Mouse (Mus musculus) spleen, adult 2 months (tissue): ENCODE results near the gene C1rl. TPM values are rescaled to one million over a fixed set of nuclear protein-coding genes. Genes with fewer than 3 reads are reported as not detected.
A peak's percentile ranks its signal among the peaks of the same experiment; 100 is the strongest.

Experiments
- DNase-seq, 2 experiments: peaks; one replicate each; pipeline versions ENCODE4 v3.0.0 to v3.0.0-alpha.2; 2012 to 2021; ENCODE audit warnings: low spot score in 2 of 2, low read depth in 1 of 2
- H3K27ac ChIP-seq: fragments of 200-500 bp; 2 replicates; pipeline ENCODE4 v1.5.1; 2012; ENCODE audit warnings: low read length, inconsistent platforms; ENCODE audit not compliant: insufficient read depth
- H3K27me3 ChIP-seq: fragments of 200-500 bp; 2 replicates; pipeline ENCODE4 v1.6.1; 2012; ENCODE audit warnings: mild to moderate bottlenecking, moderate library complexity, low read length, inconsistent platforms; ENCODE audit not compliant: control insufficient read depth, insufficient read depth
- H3K36me3 ChIP-seq: fragments of 200-500 bp; 2 replicates; pipeline ENCODE4 v1.6.1; 2012; ENCODE audit warnings: mild to moderate bottlenecking, low read length, inconsistent platforms; ENCODE audit not compliant: control insufficient read depth, insufficient read depth
- H3K4me1 ChIP-seq: fragments of 200-500 bp; 2 replicates; pipeline ENCODE4 v1.6.1; 2011; ENCODE audit warnings: inconsistent platforms; ENCODE audit not compliant: control insufficient read depth, insufficient read depth, insufficient read length
- H3K4me3 ChIP-seq: fragments of 200-500 bp; 2 replicates; pipeline ENCODE4 v1.5.1; 2011; ENCODE audit warnings: mild to moderate bottlenecking, inconsistent platforms; ENCODE audit not compliant: insufficient read depth, insufficient read length; ENCODE audit errors: extremely low read depth
- CTCF ChIP-seq: fragments of 200-500 bp; IDR thresholded peaks from 2 replicates; pipeline ENCODE4 v1.5.1; 2011; ENCODE audit warnings: mild to moderate bottlenecking, inconsistent platforms; ENCODE audit not compliant: insufficient read depth, insufficient read length, insufficient replicate concordance; ENCODE audit errors: extremely low read depth
- POLR2A ChIP-seq: fragments of 200-500 bp; IDR thresholded peaks from 2 replicates; pipeline ENCODE4 v1.6.1; 2011; ENCODE audit warnings: low read depth, low read length, inconsistent platforms
- WGBS: fragments of 180-500 bp; shearing (Covaris S2); methylation state at CpG from one replicate; pipeline ENCODE4 v1.1.7; 2018; 5-methylcytosine and 5-hydroxymethylcytosine counted together
- polyA plus RNA-seq: library from polyadenylated mRNA; depleted of rRNA; stranded (reverse); fragments of >200 nt; gene quantifications from 2 replicates; pipeline ENCODE4 v1.2.3, GENCODE M21; 2012

The C1rl gene
- polyA plus RNA-seq, 1 experiment: 1.3 TPM

DNA sequence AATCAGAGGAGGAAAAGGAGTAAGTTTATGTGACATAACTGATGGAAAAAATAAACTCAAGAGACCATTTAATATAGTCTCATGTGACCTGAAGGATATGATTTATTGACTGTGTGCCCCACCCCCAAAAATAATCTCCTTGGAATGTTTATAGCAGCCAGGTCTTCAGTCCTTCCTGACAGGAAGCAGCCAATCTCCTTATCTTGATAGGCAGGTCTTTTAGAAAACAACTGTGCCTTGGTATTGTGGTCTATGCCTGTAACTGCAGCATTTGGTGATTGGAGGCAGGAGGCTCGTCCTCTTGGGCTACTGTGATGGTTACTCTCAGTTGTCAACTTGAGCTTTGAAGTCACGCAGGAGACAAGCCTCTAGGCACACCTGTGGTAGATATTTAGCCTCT lies 5.4 kb upstream of the C1rl start:
- DNase-seq: no peak

DNA sequence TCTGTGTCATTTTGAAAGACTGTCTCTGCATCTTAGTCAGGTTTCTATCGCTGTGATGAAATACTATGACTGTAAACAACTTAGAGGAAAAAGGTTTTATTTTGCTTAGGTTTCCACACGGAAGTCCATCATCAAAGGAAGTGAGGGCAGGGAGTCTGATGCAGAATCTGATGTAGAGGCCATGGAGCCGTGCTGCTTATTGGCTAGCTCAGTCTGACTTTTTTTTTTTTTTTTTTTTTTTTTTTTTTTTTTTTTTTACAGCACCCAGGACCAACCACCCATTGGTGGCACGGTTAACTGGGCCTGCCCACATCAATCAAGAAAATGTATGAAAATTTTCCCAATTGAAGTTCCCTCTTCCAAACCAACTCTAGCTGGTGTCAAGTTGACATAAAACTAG lies 4.0 kb upstream of the C1rl start:
- no peak for TF ChIP-seq POLR2A
- no peak for TF ChIP-seq CTCF
- no peak overlapping the region for H3K4me3 ChIP-seq
- H3K4me1 ChIP-seq: no peaks in the 10 kb centered on the region; the same call in 1 of the 2 replicates
- no peak for DNase-seq
- no peaks in the 10 kb centered on the region for H3K36me3 ChIP-seq
- H3K27ac ChIP-seq: no peak overlapping the region
- H3K27me3 ChIP-seq: no peaks in the 10 kb centered on the region
- WGBS: 89% methylated on average over 4 of the region's 4 CpGs

More for the DNA sequence above, 5.4 kb upstream of the C1rl start:
- Histone ChIP-seq H3K36me3 (no peaks in the 10 kb centered on the region), H3K27ac (no peak overlapping the region), H3K4me1 (no peaks in the 10 kb centered on the region), H3K4me3 (no peak overlapping the region), H3K27me3 (no peaks in the 10 kb centered on the region)
- 36% methylated on average over 2 of the region's 2 CpGs for WGBS
- TF ChIP-seq POLR2A (no peak), CTCF (no peak)

DNA sequence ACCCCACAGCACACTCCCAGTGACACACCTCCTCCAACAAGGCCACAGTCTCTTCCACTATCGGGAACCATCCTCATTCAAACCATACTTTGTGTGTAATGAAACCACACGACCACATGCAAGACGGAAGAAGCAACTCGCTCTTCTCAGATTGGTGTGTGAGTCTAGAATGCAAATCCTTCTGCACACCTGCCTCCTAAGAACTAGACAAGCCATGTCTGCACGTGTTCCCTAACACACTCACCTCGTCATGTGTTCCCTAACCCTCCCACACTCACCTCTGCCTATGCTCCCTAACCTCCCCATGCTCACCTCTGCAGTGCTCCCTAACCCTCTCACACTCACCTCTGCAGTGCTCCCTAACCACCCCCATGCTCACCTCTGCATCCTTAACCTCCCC lies 1.5 kb upstream of the C1rl start:
- Histone ChIP-seq H3K27me3 (no peaks in the 10 kb centered on the region), H3K4me1 (no peaks in the 10 kb centered on the region; the same call in 1 of the 2 replicates), H3K27ac (no peak overlapping the region), H3K4me3 (no peak overlapping the region), H3K36me3 (no peaks in the 10 kb centered on the region)
- TF ChIP-seq POLR2A (no peak), CTCF (no peak)
- WGBS: 53% methylated on average over 6 of the region's 6 CpGs
- no peak for DNase-seq

DNA sequence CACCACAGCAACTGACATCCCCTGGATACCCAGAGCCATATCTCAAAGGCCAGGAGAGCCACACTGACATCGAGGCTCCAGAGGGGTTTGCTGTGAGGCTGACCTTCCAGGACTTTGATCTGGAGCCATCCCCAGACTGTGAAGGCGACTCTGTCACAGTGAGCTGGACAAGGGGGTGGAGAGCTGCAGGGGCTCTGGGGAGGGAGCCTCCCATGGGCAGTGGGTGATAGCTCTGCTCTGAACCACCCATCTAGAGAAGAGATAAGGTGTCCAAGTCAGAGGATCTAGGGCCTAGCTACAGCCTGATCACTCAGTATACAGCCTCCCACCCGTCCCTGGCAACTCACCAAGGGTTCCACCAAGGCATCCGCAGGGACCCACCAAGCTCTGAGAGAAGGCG lies 973 bp downstream of the C1rl start:
- DNase-seq: no peak
- H3K4me1 ChIP-seq: no peaks in the 10 kb centered on the region; the same call in 1 of the 2 replicates
- H3K36me3 ChIP-seq: no peaks in the 10 kb centered on the region
- TF ChIP-seq CTCF (no peak), POLR2A (no peak)
- peak overlapping the region; percentile 16; the same call in 1 of the 2 replicates for H3K27ac ChIP-seq
- H3K4me3 ChIP-seq: no peak overlapping the region
- 76% methylated on average over 5 of the region's 5 CpGs for WGBS
- no peaks in the 10 kb centered on the region for H3K27me3 ChIP-seq

DNA sequence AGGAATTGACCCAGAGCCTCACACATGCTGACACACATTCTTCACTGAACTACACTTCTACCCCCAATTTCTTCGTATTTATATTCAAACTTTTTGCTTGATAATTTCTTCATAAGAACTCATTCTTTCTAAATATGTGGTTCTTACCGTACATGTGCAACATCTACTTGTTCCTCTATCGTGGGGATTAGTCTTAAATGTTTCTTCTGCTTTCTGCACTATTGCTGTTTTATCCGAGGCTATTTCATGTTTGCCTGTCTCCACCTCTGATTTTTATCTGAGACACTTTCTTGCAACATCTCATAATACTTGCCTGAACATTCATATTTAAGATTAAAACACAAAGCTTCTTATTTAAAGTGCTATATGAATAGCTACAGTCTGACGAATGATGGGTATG lies 3.1 kb downstream of the C1rl start:
- no peak for DNase-seq
- Histone ChIP-seq H3K27ac (no peak overlapping the region), H3K36me3 (no peaks in the 10 kb centered on the region), H3K27me3 (no peaks in the 10 kb centered on the region), H3K4me3 (no peak overlapping the region), H3K4me1 (no peaks in the 10 kb centered on the region; the same call in 1 of the 2 replicates)
- TF ChIP-seq CTCF: no peak
- no peak for TF ChIP-seq POLR2A
- WGBS: 80% methylated on average over 5 of the region's 5 CpGs

DNA sequence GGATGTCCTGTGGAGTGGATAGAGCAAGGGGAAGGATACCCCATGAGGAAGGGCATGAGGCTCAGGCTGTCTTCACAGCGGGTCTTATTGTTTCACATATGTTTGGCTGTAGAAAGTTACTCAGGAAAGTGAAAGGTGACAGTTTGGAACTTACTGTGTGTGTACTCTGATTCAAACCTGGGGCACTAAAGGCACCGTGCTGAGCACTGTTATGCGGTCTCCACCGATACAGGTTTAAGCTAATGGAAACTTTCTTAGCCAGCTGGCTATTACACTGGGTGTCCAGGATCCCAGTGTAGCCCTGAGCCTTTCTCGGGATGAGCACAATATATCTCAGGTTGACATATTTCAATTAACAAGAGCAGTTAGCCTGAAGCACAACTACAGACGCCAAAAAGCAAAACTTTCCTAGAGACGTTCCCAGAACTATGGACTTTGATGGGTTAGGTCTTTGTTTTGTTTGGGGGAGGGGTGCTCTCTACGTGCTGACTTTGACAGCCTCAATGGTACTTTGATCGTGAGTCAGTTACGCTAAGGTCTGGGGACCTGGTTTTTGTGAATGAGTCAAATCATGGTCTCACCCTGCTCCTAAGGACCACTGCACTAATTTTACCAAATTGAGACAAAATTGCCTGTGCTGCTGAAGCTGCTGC lies 7.1 kb downstream of the C1rl start:
- no peak overlapping the region for H3K4me3 ChIP-seq
- no peak for DNase-seq
- 91% methylated on average over 10 of the region's 10 CpGs for WGBS
- no peaks in the 10 kb centered on the region for H3K27me3 ChIP-seq
- TF ChIP-seq CTCF (no peak), POLR2A (no peak)
- H3K27ac ChIP-seq: no peak overlapping the region
- no peaks in the 10 kb centered on the region for H3K36me3 ChIP-seq
- H3K4me1 ChIP-seq: no peaks in the 10 kb centered on the region

DNA sequence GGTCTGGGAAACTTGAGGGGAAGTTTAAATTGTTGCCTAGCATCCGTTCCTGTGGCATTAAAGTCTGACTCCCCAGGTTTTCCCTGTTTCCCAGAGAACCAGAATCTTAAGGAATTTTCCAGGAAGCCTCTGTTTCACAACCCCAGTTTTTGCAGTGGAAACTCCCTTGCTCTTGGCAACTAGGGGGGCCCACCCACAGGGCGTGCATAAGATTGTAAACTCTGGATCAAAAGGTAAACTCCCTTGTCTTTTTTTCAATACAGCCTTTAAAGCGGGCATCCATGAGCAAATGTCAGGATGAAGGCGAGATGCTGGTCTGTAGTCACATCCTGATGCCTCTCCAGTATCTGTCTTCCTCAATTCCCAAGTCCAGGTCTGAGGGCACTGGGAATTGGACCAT lies 8.6 kb downstream of the C1rl start:
- WGBS: 93% methylated on average over 4 of the region's 4 CpGs
- Histone ChIP-seq H3K27ac (no peak overlapping the region), H3K36me3 (no peaks in the 10 kb centered on the region), H3K4me3 (no peak overlapping the region), H3K4me1 (peaks cover 3% of the 10 kb centered on the region; the same call in 1 of the 2 replicates), H3K27me3 (no peaks in the 10 kb centered on the region)
- TF ChIP-seq POLR2A (no peak), CTCF (no peak)
- no peak for DNase-seq
